ENCODE assay signal across 11 mouse cellular contexts in the genomic region with DNA sequence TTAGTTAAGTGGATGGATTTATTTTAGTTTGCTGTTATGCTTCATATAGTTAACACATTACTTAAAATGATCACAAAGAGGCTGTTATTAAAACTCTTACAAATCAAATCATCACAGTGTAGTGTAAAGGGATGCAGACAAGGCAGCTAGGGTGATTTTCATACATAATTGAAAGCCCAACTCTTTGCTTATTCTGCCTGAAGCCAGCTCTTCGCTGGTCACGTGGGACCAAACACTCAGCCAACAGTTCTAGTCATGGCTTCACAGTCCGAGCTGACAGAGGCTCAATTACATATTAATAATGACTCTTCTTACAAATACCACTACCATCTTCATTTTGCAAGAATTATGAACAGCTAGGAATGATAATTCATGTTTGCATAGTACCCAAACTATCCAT.
A peak's percentile ranks its signal among the peaks of the same experiment; 100 is the strongest.
DNase-seq lines count a peak whose midpoint lies in the region; ATAC-seq and TF ChIP-seq lines count a peak whose summit lies in the region.
"Had no signal": no experiment of that assay in that cellular context is flagged by ENCODE, and none has a peak within 500 bp of the region (broad histone marks: within the 10 kb centered on the region; RNA-seq: fewer than 3 reads in every experiment).

No protein-coding gene starts in this region.

- DNase-seq in gastrocnemius, postnatal 10 days, result peak; percentile 36
- DNase-seq in gastrocnemius, postnatal 25 days, result no peak
- no peak for DNase-seq in kidney, adult 11 months
- DNase-seq in brain, embryonic 14.5 days (ENCODE audit: low read depth), result peak; percentile 49
- DNase-seq in thymus, postnatal 14 days, result no peak
- no peak for DNase-seq in adipocyte (ENCODE audit: low spot score)
- DNase-seq: cerebellum, adult 11 months had no signal

- no peaks in the 10 kb centered on the region for H3K36me3 ChIP-seq in kidney, embryonic 16.5 days (ENCODE audit: insufficient read depth, low read length)
- no peaks in the 10 kb centered on the region for H3K36me3 ChIP-seq in limb, embryonic 13.5 days
- H3K36me3 ChIP-seq: embryonic facial prominence, embryonic 13.5 days had no signal

- no peak overlapping the region for H3K9ac ChIP-seq in kidney, embryonic 16.5 days (replicated peaks; ENCODE audit: low read length)
- H3K9ac ChIP-seq in limb, embryonic 13.5 days, result no peak overlapping the region

- H3K4me2 ChIP-seq in kidney, embryonic 16.5 days (replicated peaks; ENCODE audit: low read depth, low read length), result peak overlapping the region; percentile 55; the same call in 1 of the 2 replicates
- peak overlapping the region; percentile 58; the same call in 1 of the 2 replicates for H3K4me2 ChIP-seq in limb, embryonic 13.5 days (replicated peaks)

- no peak for ATAC-seq in kidney, embryonic 16.5 days (ENCODE audit: low FRiP score, low TSS enrichment)
- no peak for ATAC-seq in limb, embryonic 13.5 days (ENCODE audit: low FRiP score, low read depth)
- ATAC-seq: Patski had no signal

- no peak overlapping the region for H3K27ac ChIP-seq in kidney, embryonic 16.5 days (ENCODE audit: low read length)
- H3K27ac ChIP-seq in limb, embryonic 13.5 days, result no peak overlapping the region
- H3K27ac ChIP-seq: embryonic facial prominence, embryonic 13.5 days had no signal

- H3K9me3 ChIP-seq in kidney, embryonic 16.5 days (ENCODE audit: low read length), result no peaks in the 10 kb centered on the region
- no peaks in the 10 kb centered on the region for H3K9me3 ChIP-seq in limb, embryonic 13.5 days
- H3K9me3 ChIP-seq: embryonic facial prominence, embryonic 13.5 days had no signal

- no peak overlapping the region for H3K4me3 ChIP-seq in kidney, embryonic 16.5 days (ENCODE audit: low read length)
- no peak overlapping the region for H3K4me3 ChIP-seq in limb, embryonic 13.5 days

- WGBS in kidney, embryonic 16.5 days, result 62% methylated on average over 3 of the region's 3 CpGs
- WGBS in limb, embryonic 13.5 days, result 47% methylated on average over 3 of the region's 3 CpGs

- peaks cover 31% of the 10 kb centered on the region for H3K4me1 ChIP-seq in kidney, embryonic 16.5 days (ENCODE audit: insufficient read depth, low read length)
- H3K4me1 ChIP-seq in limb, embryonic 13.5 days, result peaks cover 37% of the 10 kb centered on the region

- TF ChIP-seq CTCF in brain, embryonic 14.5 days (IDR thresholded peaks at IDR 0.05; ENCODE audit: borderline replicate concordance, extremely low read depth, insufficient read depth, insufficient read length), result no peak

- TF ChIP-seq POLR2A in brain, embryonic 14.5 days (IDR thresholded peaks at IDR 0.05; ENCODE audit: borderline replicate concordance, extremely low read depth, insufficient read depth, insufficient read length, poor library complexity, severe bottlenecking), result no peak

- no peaks in the 10 kb centered on the region for H3K27me3 ChIP-seq in kidney, embryonic 16.5 days (ENCODE audit: insufficient read depth, low read length)
- no peaks in the 10 kb centered on the region for H3K27me3 ChIP-seq in limb, embryonic 13.5 days
- H3K27me3 ChIP-seq: embryonic facial prominence, embryonic 13.5 days; Patski had no signal

Comparison
In these comparisons a context has a peak if more than half of its experiments do, and no peak if none do; other contexts are left out.
1. DNase-seq: peak in gastrocnemius, postnatal 10 days (single experiment) and brain, embryonic 14.5 days (single experiment); none in gastrocnemius, postnatal 25 days (single experiment), kidney, adult 11 months (single experiment), thymus, postnatal 14 days (single experiment) and adipocyte (single experiment).